Mouse (Mus musculus) erythroblast, embryonic 14.5 days (primary cell): ENCODE results near the gene B3gnt2.

Experiments used
- GATA1 ChIP-seq: IDR thresholded peaks from 2 replicates; pipeline ENCODE4 v1.6.1; 2012; ENCODE audit warnings: low read length, inconsistent platforms, mixed read lengths
- TAL1 ChIP-seq: IDR thresholded peaks from 3 replicates; pipeline ENCODE4 v1.6.1; 2012; ENCODE audit warnings: low read length, inconsistent platforms, mixed read lengths

GRCm38 (mm10) chr11:22858441-22859300, 2.1 kb downstream of the B3gnt2 start:
- no peak for TF ChIP-seq GATA1
- no peak for TF ChIP-seq TAL1
